Mouse (Mus musculus) intestine, embryonic 14.5 days (tissue): ENCODE measurements at regions not wholly inside any gene's neighbourhood (a gene's known extent, or its start where the extent isn't known, plus 50 kb on each side); places are given as distances from the start of the nearest gene placed in this dataset.
"Not testable (repeated sequence)": the region's sequence is repeated elsewhere in the genome, so short reads cannot be mapped to it uniquely, and the experiment has no call there.

Experiments used
- ATAC-seq: fragments of 200-750 bp; cut with Nextera tagmentation; replicated peaks from 2 replicates; pipeline ENCODE4 v1.8.0; 2017; ENCODE audit warnings: low read depth, moderate number of reproducible peaks, moderate TSS enrichment, moderate library complexity; ENCODE audit not compliant: low FRiP score, low TSS enrichment
- DNase-seq: peaks from one replicate; pipeline ENCODE4 v3.0.0-alpha.2; 2018; ENCODE audit warnings: low spot score
- H3K27ac ChIP-seq: fragments of 300-500 bp; sonication (generic); 2 replicates; pipeline ENCODE4 v1.5.1; 2014; ENCODE audit warnings: low read depth, mild to moderate bottlenecking, control low read depth
- H3K27me3 ChIP-seq: fragments of 300-500 bp; sonication (generic); replicated peaks from 2 replicates; pipeline ENCODE4 v1.6.1; 2014; ENCODE audit warnings: low read length, control low read depth; ENCODE audit not compliant: control insufficient read depth, insufficient read depth
- H3K36me3 ChIP-seq: fragments of 300-500 bp; sonication (generic); 2 replicates; pipeline ENCODE4 v1.6.1; 2014; ENCODE audit warnings: low read length, control low read depth; ENCODE audit not compliant: control insufficient read depth, insufficient read depth
- H3K4me1 ChIP-seq: fragments of 300-500 bp; sonication (generic); replicated peaks from 2 replicates; pipeline ENCODE4 v1.6.1; 2014; ENCODE audit warnings: low read length, control low read depth, mixed read lengths; ENCODE audit not compliant: control insufficient read depth, insufficient read depth
- H3K4me2 ChIP-seq: fragments of 300-500 bp; sonication (generic); 2 replicates; pipeline ENCODE4 v1.6.1; 2014; ENCODE audit warnings: low read length
- H3K4me3 ChIP-seq: fragments of 300-500 bp; sonication (generic); 2 replicates; pipeline ENCODE4 v1.5.1; 2014; ENCODE audit warnings: low read depth, low read length, control low read depth, mixed read lengths
- H3K9ac ChIP-seq: fragments of 300-500 bp; sonication (generic); 2 replicates; pipeline ENCODE4 v1.6.1; 2014; ENCODE audit warnings: mild to moderate bottlenecking, low read length
- H3K9me3 ChIP-seq: fragments of 300-500 bp; sonication (generic); 2 replicates; pipeline ENCODE4 v1.6.1; 2016; ENCODE audit warnings: low read length, control low read depth; ENCODE audit not compliant: control insufficient read depth
- WGBS: fragments of 180-500 bp; shearing (Covaris S2); extraction: QIAGEN DNeasy Blood & Tissue Kit; methylation state at CpG from one replicate; pipeline ENCODE4 v1.1.7; 2014; 5-methylcytosine and 5-hydroxymethylcytosine counted together

DNA sequence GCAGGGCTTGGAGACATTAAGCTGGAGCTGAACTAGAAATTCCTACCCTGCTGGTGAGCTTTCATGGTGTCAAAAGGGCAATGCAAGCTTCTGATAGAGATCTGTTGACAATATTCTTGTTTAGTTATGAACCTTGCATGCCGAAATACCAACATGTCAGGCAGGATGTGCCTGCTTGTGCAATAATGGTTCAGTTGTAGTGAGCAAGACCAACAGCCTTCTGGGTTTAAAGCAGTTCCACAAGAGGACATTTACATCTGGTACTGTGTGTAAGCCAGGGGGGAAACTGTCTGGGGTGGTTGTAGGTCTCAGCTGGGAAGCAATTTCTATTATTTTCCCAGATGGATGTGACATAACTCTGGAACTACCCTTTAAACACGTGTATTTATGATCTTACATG lies 987.6 kb upstream of the Gm38303 start:
- Histone ChIP-seq H3K36me3 (no peaks in the 10 kb centered on the region), H3K27ac (no peak overlapping the region), H3K9me3 (no peaks in the 10 kb centered on the region), H3K4me2 (no peak overlapping the region), H3K4me1 (no peaks in the 10 kb centered on the region), H3K27me3 (no peaks in the 10 kb centered on the region), H3K4me3 (no peak overlapping the region), H3K9ac (no peak overlapping the region)
- 61% methylated on average over 2 of the region's 2 CpGs for WGBS
- ATAC-seq (no peak), DNase-seq (no peak)

DNA sequence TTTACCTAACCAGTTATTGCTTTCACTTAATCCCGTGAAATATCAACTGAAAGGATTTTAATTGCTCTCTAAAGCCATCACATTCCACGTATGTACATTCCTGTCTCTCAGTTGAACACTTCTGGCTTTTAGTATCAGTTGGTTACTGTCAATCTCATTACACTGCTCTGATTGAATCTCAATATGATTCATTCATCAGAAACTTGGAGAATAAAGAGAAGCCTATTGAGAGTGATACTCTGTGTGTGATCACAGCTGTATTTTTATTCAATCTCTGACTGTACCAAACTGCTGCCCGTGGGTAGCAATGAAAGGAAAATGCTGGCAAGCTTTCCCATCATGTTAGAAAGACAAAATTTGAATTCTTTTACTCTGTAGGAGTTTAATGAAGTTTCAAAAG lies 957.5 kb upstream of the Gm38303 start:
- no peaks in the 10 kb centered on the region for H3K4me1 ChIP-seq
- ATAC-seq, result no peak
- H3K4me3 ChIP-seq, result no peak overlapping the region
- no peak overlapping the region for H3K4me2 ChIP-seq
- H3K27ac ChIP-seq, result no peak overlapping the region
- DNase-seq, result no peak
- no peaks in the 10 kb centered on the region for H3K36me3 ChIP-seq
- H3K9ac ChIP-seq, result no peak overlapping the region
- no peaks in the 10 kb centered on the region for H3K9me3 ChIP-seq
- WGBS, result 79% methylated on average over 3 of the region's 3 CpGs
- no peaks in the 10 kb centered on the region for H3K27me3 ChIP-seq

DNA sequence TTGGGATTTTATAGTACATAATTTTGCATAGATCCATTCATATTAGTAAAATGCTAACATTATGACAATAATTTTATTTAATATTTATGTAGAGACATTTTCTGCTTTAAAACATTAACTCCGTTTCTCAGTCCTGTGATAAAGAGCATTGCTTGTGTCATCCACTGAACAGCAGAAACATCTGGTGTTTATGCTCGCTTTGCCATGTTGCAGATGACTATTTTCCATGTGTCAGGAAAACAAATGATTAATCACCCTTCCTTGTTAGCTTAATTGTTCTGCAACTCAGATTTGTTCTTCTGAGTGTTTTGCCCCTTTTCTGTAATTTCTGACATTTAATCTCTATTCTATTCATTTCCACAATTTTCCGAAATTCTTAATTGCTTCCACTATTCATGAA lies 925.6 kb upstream of the Gm38303 start:
- no peak overlapping the region for H3K4me3 ChIP-seq
- no peak for DNase-seq
- no peak overlapping the region for H3K4me2 ChIP-seq
- H3K27me3 ChIP-seq, result no peaks in the 10 kb centered on the region
- H3K9ac ChIP-seq, result no peak overlapping the region
- H3K27ac ChIP-seq, result no peak overlapping the region
- no peaks in the 10 kb centered on the region for H3K9me3 ChIP-seq
- WGBS, result 78% methylated on average over 3 of the region's 3 CpGs
- H3K4me1 ChIP-seq, result no peaks in the 10 kb centered on the region
- no peak for ATAC-seq
- no peaks in the 10 kb centered on the region for H3K36me3 ChIP-seq

DNA sequence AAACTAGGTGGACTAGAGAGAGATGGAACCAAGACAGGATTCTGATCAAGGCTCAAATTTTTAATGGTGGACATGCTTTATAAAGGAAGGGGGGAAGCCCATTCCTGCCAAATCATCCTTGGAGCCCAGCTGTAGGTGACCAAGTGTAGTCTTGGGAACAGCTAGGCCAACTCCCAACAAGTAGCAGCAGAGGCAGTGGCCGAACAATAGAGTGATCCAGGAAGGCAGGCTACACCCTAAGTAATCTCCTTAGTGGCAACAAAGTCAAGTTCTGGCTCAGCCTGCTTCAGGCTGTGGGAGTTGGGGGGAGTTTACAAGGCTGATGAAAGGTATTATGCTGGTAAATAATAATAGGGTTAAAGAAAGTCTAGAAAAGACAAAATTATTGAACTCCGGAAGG lies 878.5 kb upstream of the Gm38303 start:
- Histone ChIP-seq H3K27me3 (no peaks in the 10 kb centered on the region), H3K27ac (no peak overlapping the region), H3K9ac (no peak overlapping the region), H3K4me1 (no peaks in the 10 kb centered on the region), H3K4me3 (no peak overlapping the region), H3K4me2 (no peak overlapping the region), H3K9me3 (no peaks in the 10 kb centered on the region), H3K36me3 (no peaks in the 10 kb centered on the region)
- DNase-seq (no peak), ATAC-seq (no peak)
- WGBS, result 95% methylated on average over 2 of the region's 2 CpGs

DNA sequence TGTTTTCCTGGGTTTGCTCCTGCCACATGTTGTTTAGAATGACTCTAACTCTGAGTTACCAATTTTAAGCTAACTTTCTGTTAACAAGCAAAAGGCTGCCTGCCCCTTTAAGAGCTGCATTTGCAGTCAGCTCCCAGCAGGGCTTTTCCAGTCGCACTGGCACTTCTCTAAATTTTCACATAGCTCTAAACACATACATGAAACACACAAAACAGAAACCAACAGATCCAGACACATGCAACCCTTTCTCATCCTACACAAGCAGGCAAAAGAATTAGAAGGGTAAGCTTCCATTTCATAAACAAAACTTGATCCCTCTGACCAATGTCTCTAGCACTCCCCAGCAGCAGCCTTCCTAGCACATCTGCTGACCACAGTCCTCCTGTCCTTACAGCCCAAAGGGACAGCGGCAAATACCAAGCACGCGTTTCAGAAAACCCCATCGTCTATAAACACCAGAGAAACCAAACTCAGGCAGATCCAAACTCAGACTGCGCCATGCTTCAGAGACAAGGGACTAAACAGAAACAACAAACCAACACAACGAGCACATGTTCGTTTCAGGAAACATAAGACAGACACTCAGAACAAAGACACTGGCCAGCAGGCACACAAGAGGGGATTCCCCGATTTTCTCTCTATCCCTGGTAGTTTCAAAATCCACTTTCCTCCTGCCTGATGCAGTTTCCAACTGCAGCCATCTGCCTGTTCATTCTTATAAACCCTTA lies 877.6 kb upstream of the Gm38303 start:
- not testable (repeated sequence) for H3K4me3 ChIP-seq, H3K36me3 ChIP-seq, H3K27me3 ChIP-seq, H3K9me3 ChIP-seq, ATAC-seq, DNase-seq, H3K4me1 ChIP-seq, H3K9ac ChIP-seq, H3K27ac ChIP-seq
- 22% methylated on average over 9 of the region's 9 CpGs for WGBS
- peak overlapping the region; percentile 37 for H3K4me2 ChIP-seq

DNA sequence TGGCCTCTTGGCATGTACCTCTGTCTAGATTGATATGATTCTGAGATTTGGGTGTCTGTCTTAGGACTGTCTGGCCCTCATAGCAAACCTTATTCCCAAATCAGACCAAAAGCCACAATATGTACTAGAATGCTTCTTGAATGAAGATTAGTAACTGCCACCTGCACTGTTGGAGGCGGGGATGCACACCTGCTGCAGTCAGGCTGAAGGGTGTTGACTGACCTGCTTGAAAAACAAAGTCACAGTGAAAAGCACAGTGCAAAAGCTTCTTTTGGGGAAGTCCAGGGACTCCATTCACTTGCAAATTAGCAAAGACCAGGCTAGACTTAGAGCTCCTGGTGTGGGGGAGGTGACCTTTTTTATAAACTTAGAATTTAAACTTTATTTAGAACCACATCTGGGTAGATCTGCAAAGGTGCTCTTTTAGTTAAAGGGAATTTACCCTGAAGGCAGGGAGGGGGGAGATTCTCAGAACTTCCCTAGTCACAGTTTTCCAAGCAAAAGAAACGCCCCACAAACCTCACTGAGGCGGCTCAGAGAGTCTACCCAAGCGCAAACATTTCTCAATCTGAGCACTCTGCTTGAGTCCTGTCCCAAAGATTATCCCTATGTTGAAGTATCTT lies 876.9 kb upstream of the Gm38303 start:
- not testable (repeated sequence) for H3K4me2 ChIP-seq, H3K27me3 ChIP-seq, ATAC-seq, H3K9ac ChIP-seq, DNase-seq, H3K9me3 ChIP-seq, H3K4me1 ChIP-seq, H3K27ac ChIP-seq, H3K4me3 ChIP-seq, H3K36me3 ChIP-seq
- 60% methylated on average over 4 of the region's 4 CpGs for WGBS

DNA sequence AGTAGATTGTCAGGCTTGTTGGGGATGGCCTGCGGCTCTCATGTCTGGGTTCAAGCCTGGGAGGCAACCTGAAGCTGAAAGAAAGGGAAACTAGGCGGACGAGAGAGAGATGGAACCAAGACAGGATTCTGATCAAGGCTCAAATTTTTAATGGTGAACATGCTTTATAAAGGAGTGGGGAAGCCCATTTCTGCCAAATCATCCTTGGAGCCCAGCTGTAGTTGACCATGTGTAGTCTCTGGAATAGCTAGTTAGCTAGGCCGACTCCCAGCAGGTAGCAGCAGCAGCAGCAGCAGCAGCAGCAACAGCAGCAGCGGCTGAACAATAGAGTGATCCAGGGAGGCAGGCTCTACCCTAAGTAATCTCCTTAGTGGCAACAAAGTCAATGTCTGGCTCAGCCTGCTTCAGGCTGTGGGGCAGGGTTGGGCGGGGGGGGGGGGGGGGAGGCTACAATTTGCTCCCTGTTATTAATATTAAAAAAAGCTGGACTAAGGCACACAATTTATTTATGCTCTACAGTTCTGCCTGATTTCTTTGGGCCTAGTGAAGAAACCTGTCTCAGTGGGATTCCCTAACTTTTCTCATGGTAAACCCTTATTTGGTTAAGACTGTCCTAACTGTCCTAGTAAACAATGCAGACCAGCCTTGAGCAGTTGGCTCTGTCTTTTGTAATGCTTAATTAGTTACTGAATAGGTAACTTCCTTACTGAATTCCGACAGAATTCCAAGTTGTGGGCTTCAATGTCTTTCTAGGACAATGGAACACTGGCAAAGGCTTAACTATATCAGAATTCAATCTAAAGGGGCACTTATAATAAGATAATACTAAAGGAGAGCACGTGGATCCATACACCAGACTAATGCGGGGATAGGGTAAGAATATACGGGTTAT lies 875.7 kb upstream of the Gm38303 start:
- not testable (repeated sequence) for DNase-seq, H3K9ac ChIP-seq, H3K36me3 ChIP-seq, H3K4me2 ChIP-seq, H3K4me3 ChIP-seq, H3K4me1 ChIP-seq, ATAC-seq, H3K9me3 ChIP-seq, H3K27ac ChIP-seq, H3K27me3 ChIP-seq
- WGBS, result 75% methylated on average over 10 of the region's 10 CpGs

DNA sequence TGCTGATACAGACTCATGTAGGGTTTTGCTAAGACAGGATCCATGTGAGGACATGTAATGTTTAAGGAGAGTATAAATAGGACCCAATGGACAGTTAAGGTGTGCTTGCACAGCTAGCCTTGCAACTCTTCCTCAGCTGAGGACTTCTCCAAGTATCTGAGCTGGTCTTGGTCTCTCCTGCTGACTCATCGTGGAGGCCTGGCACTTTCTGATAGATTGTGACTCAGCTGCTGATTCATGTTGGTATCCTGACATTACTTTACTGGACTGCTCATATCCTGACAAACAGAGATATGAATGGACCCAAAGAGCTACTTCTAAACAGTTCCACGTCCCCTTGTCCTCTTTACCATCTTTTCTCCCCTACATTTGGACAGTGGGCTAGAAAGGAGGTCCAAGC lies 838.5 kb upstream of the Gm38303 start:
- no peaks in the 10 kb centered on the region for H3K9me3 ChIP-seq
- no peak overlapping the region for H3K27ac ChIP-seq
- no peak overlapping the region for H3K4me2 ChIP-seq
- no peaks in the 10 kb centered on the region for H3K4me1 ChIP-seq
- H3K36me3 ChIP-seq, result no peaks in the 10 kb centered on the region
- WGBS, result 74% methylated on average over 2 of the region's 2 CpGs
- no peak for DNase-seq
- no peak overlapping the region for H3K9ac ChIP-seq
- no peaks in the 10 kb centered on the region for H3K27me3 ChIP-seq
- ATAC-seq, result no peak
- no peak overlapping the region for H3K4me3 ChIP-seq
